Mouse (Mus musculus): ENCODE data around the gene Scgb1b11.
"Not testable (repeated sequence)": the region's sequence is repeated elsewhere in the genome, so short reads cannot be mapped to it uniquely, and the experiment has no call there.

Scgb1b11 gene

DNA sequence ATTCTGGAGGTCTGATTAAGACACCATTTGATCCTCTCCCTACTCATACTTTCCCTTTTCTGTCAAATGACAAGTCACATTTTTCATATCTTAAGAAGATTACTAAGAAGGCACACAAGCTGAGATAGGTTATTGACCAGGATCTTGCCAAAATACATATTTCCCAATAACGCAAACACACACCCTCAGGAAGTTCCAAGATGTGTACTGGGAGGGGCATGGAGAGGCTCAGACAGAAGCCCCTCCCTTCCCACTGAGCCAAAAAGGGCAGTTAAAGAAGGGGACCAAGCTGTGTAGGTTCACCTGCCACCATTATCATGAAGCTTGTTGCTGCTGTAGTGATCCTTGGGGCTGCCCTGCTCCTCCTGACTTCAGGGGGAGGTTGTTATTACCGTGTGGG is at the start of gene Scgb1b11:
Gene Scgb1b11, plus strand, starts transcription at position 301 of the 400 bp plus-strand sequence.
- CTCF ChIA-PET, result not testable (repeated sequence)

- CTCF ChIA-PET, result not testable (repeated sequence)
Measured at GRCm38 (mm10) chr7:32211045-32211444, 11.6 kb upstream of the Scgb1b11 start, which contains the start of gene Scgb2b11. Gene Scgb2b11 (minus strand): TSS chr7:32211145.
